8 mouse cellular contexts compared by ENCODE assay signal in genomic region chr2:149422564-149422963, GRCm38 (mm10). TPM values are rescaled to one million over a fixed set of nuclear protein-coding genes. Genes with fewer than 3 reads are reported as not detected.
A peak's percentile ranks its signal among the peaks of the same experiment; 100 is the strongest.
DNase-seq lines count a peak whose midpoint lies in the region; ATAC-seq lines count a peak whose summit lies in the region.

No protein-coding gene starts in this region.

- H3K9ac ChIP-seq in forebrain, embryonic 12.5 days = no peak overlapping the region

- no peak overlapping the region for H3K27ac ChIP-seq in forebrain, embryonic 12.5 days

- ATAC-seq in forebrain, embryonic 12.5 days (ENCODE audit: low FRiP score) = peak; percentile 57; the same call in 1 of the 2 replicates
- no peak for ATAC-seq in megakaryocyte, adult 5-6 weeks (ENCODE audit: poor library complexity, severe bottlenecking)
- ATAC-seq in erythroblast, adult 5-6 weeks (replicated peaks; ENCODE audit: low FRiP score, poor library complexity, severe bottlenecking) = no peak

- H3K9me3 ChIP-seq in forebrain, embryonic 12.5 days = no peaks in the 10 kb centered on the region

- peak; percentile 35 for DNase-seq in kidney, adult 9 months
- no peak for DNase-seq in kidney, adult 11 months
- DNase-seq in adrenal gland, postnatal 36 days = peak; percentile 19 to 50
- DNase-seq in kidney, postnatal 4 days = peak; percentile 12 to 22
- peak; percentile 16 for DNase-seq in neural tube, embryonic 10.5 days (ENCODE audit: extremely low spot score, low spot score)

- no peaks in the 10 kb centered on the region for H3K27me3 ChIP-seq in forebrain, embryonic 12.5 days

- WGBS in forebrain, embryonic 12.5 days = 37% methylated on average over 3 of the region's 4 CpGs

- H3K4me1 ChIP-seq in forebrain, embryonic 12.5 days = no peaks in the 10 kb centered on the region

- H3K4me2 ChIP-seq in forebrain, embryonic 12.5 days = no peak overlapping the region

- H3K36me3 ChIP-seq in forebrain, embryonic 12.5 days (replicated peaks) = no peaks in the 10 kb centered on the region

- H3K4me3 ChIP-seq in forebrain, embryonic 12.5 days (replicated peaks) = no peak overlapping the region

RNA-seq across cellular contexts. Expression of gene Cst10, which starts 17.7 kb away (rescaled TPM):
- not detected for total RNA-seq in adrenal gland, postnatal 36 days (2021)
- polyA plus RNA-seq in forebrain, embryonic 12.5 days (2016; fragmentation: Nextera tagmentation; extraction: Ambion mirVana) = not detected in 2 replicates
- total RNA-seq in megakaryocyte, adult 5-6 weeks (2015) = not detected in 2 replicates
- total RNA-seq in megakaryocyte, adult 5-6 weeks (2017) = not detected in 2 replicates
- total RNA-seq in erythroblast, adult 5-6 weeks (2015; ENCODE audit: low replicate concordance) = not detected in 2 replicates
- total RNA-seq in erythroblast, adult 5-6 weeks (2017; ENCODE audit: low replicate concordance) = not detected in 2 replicates
